Mouse (Mus musculus) E14TG2a.4 (cell line): ENCODE results near the gene Ltb.

Source experiments
- CTCF ChIP-seq: conservative IDR thresholded peaks from 2 replicates; pipeline ENCODE4 v1.5.1; 2014; ENCODE audit warnings: low read length
- NANOG ChIP-seq: IDR thresholded peaks from 2 replicates; pipeline ENCODE4 v1.6.1; 2014; ENCODE audit warnings: borderline replicate concordance, low read length, mixed read lengths

DNA sequence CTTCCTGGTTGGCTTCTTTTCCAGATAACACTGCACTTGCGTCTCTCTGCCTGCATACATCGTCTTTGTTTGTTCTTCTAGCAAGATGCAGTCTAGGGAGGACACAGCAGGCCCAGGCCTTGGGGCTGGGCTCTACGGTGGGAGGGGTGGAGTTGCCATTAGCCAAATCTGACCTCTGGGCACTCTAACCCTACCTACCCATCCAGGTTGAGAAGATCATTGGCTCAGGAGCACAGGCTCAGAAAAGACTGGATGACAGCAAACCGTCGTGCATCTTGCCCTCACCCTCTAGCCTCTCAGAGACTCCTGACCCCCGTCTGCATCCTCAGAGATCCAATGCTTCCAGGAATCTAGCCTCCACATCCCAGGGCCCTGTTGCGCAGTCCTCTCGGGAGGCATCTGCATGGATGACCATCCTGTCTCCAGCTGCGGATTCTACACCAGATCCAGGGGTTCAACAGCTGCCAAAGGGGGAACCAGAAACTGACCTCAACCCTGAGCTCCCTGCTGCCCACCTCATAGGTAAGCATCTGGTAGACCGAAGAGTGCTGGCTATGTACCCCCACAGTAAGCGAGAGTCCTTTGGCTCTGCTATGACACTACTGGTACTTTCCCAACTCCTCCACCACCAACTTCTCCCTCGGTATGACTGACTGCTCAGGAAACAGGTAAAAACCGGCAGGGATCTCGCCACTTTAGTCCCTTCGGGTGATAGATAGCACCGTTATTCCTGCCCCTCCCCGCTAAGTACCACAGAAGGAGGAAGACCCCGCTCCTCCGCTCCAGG lies 798 bp downstream of the Ltb start:
- TF ChIP-seq CTCF (no peak), NANOG (no peak)
